Mouse (Mus musculus): ENCODE measurements around the gene Faap100. TPM values are rescaled to one million over a fixed set of nuclear protein-coding genes. Genes with fewer than 3 reads are reported as not detected.

Gene Faap100
- total and polyA plus RNA-seq, 2 experiments from 2014 or later = 109 to 180 TPM

DNA sequence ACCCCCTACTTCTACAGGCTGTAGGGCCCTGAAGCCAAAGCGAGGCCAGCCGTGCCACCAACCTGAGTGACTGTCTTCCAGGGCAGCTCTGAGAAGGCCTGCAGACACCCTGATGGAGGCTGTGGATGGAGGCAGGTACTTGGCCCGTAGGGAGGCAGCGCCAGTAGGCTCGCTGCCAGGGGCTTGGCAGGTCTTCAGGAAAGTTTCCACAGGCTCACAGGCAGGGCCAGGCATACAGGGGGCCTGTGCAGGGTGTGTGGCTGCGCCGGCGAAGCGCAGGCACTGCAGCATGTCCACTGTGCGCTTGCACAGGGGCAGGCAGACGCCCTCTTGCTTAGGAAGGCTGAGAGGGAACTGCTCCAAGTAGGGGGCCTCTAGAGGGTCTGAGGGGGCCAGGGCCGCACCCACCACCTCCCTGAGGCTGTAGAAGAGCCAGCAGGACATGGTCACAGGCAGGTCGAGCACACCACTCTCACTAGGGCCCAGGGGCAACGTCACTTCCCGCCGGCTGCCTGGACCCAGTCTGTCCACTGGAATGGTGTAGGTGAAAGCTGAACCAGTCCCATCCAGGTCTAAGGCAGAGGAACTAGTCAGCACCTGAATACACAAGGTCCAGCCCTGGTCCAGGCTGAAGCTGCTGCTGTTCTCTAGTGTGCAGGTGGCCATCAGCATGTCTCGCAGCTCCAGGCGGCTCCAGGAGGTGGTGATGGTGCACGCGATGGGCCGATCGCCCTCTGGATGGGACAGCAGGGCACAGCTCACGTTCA is 4.6 kb downstream of the Faap100 start:
- Histone ChIP-seq H3K4me2 (ENCODE audit: low read depth, low read length, poor library complexity, severe bottlenecking) (no peak overlapping the region), H3K9me3 (ENCODE audit: low read length) (no peaks in the 10 kb centered on the region), H3K27me3 (ENCODE audit: insufficient read depth, low read length) (no peaks in the 10 kb centered on the region), H3K9ac (replicated peaks; ENCODE audit: low read length, poor library complexity, severe bottlenecking) (no peak overlapping the region), H3K4me1 (ENCODE audit: insufficient read depth, low read length) (peaks cover 10% of the 10 kb centered on the region), H3K36me3 (ENCODE audit: insufficient read depth, low read length) (peaks cover 71% of the 10 kb centered on the region), H3K27ac (ENCODE audit: low read depth, low read length) (no peak overlapping the region), H3K4me3 (ENCODE audit: low read depth, low read length) (no peak overlapping the region)
- ATAC-seq (ENCODE audit: low FRiP score) (no peak), DNase-seq (ENCODE audit: low spot score) (no peak)
- WGBS = 89% methylated on average over 23 of the region's 23 CpGs
- no peak for TF ChIP-seq CTCF (IDR thresholded peaks at IDR 0.05)

DNA sequence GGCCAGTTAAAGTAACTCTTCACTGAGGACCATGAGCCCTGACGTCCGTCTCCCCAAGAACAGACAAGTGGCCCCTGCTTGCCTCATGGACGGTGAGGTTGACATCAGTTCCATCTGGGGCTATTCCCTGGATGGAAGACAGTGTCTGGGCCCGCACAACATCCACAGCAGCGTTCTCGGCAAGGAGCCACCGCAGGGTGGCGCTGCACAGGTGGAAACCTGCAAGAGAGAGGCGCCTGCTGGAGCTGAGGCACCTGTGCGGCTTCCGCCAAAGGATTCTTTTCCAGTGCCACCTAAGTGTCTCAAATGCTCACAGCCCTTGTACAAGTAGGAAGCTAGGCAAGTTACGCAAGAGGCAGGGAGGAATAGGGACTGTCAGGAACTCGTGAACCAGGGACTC is 5.5 kb downstream of the Faap100 start:
- Histone ChIP-seq H3K9ac (replicated peaks; ENCODE audit: low read length, poor library complexity, severe bottlenecking) (no peak overlapping the region), H3K4me3 (ENCODE audit: low read depth, low read length) (no peak overlapping the region), H3K27ac (ENCODE audit: low read depth, low read length) (no peak overlapping the region), H3K4me1 (ENCODE audit: insufficient read depth, low read length) (peaks cover 10% of the 10 kb centered on the region), H3K27me3 (ENCODE audit: insufficient read depth, low read length) (no peaks in the 10 kb centered on the region), H3K4me2 (ENCODE audit: low read depth, low read length, poor library complexity, severe bottlenecking) (no peak overlapping the region), H3K9me3 (ENCODE audit: low read length) (no peaks in the 10 kb centered on the region), H3K36me3 (ENCODE audit: insufficient read depth, low read length) (peaks cover 79% of the 10 kb centered on the region)
- 67% methylated on average over 13 of the region's 13 CpGs for WGBS
- DNase-seq (ENCODE audit: low spot score) (no peak), ATAC-seq (ENCODE audit: low FRiP score) (no peak)
- TF ChIP-seq CTCF (IDR thresholded peaks at IDR 0.05) = peak; percentile 61

DNA sequence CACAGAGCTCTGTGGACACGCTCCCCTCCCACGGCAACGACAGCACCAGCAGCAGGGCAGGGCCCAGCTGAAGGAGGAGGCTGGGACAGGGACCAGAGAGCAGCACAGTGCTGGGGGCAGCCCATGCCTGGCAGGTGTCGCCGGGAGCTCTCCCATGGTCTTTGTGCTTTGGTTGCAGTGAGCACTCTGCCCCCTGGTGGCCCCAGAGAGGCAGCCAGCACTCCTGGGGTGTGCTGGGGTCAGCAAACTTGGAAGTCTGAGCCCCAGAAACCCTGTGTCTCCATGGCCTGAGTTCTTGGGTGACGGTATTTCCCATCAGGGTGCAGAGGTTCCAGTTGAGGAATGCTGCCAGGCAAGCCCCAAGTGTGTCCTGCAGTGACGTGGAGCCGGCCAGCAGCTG is 8.9 kb downstream of the Faap100 start:
- H3K4me2 ChIP-seq (ENCODE audit: low read depth, low read length, poor library complexity, severe bottlenecking) = no peak overlapping the region
- H3K9ac ChIP-seq (replicated peaks; ENCODE audit: low read length, poor library complexity, severe bottlenecking) = no peak overlapping the region
- ATAC-seq (ENCODE audit: low FRiP score) (0 out of 2 replicates have a peak, but pooled peaks have one; percentile 32), DNase-seq (ENCODE audit: low spot score) (peak; percentile 55)
- WGBS = 30% methylated on average over 8 of the region's 8 CpGs
- no peaks in the 10 kb centered on the region for H3K27me3 ChIP-seq (ENCODE audit: insufficient read depth, low read length)
- H3K4me3 ChIP-seq (ENCODE audit: low read depth, low read length) = no peak overlapping the region
- H3K27ac ChIP-seq (ENCODE audit: low read depth, low read length) = no peak overlapping the region
- H3K9me3 ChIP-seq (ENCODE audit: low read length) = no peaks in the 10 kb centered on the region
- peaks cover 58% of the 10 kb centered on the region for H3K36me3 ChIP-seq (ENCODE audit: insufficient read depth, low read length)
- peaks cover 8% of the 10 kb centered on the region; the same call in 1 of the 2 replicates for H3K4me1 ChIP-seq (ENCODE audit: insufficient read depth, low read length)
- peak; percentile 78 for TF ChIP-seq CTCF (IDR thresholded peaks at IDR 0.05)

DNA sequence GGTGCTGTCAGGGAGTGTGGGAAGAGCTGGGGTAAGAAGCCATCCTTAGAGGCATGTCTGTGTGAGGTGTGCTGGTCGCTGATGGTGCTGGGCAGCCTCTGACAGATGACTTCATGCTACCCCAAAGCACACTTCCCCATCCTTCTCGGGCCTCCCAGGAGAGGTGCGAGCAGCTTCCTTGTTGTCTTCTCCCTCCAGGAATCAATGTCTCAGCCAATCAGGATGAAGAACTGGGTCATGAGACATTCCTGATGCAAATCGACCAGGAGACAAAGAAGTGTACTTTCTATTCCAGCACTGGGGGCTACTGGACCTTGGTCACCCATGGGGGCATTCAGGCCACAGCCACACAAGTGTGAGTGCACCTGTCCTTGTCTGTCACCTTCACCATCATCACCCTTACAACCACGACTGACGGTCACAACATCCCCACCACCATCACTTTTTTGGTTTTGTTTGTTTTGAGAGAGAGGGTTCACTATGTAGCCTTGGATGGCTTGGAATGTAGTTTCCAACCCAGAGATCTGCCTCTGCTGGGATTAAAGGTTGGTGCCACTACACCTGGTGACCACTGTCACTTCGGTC is 12.0 kb downstream of the Faap100 start:
- Histone ChIP-seq H3K27ac (ENCODE audit: low read depth, low read length) (peak overlapping the region; percentile 43), H3K9me3 (ENCODE audit: low read length) (no peaks in the 10 kb centered on the region), H3K27me3 (ENCODE audit: insufficient read depth, low read length) (no peaks in the 10 kb centered on the region), H3K4me3 (ENCODE audit: low read depth, low read length) (no peak overlapping the region), H3K36me3 (ENCODE audit: insufficient read depth, low read length) (peaks cover 26% of the 10 kb centered on the region), H3K9ac (replicated peaks; ENCODE audit: low read length, poor library complexity, severe bottlenecking) (no peak overlapping the region), H3K4me1 (ENCODE audit: insufficient read depth, low read length) (peaks cover 8% of the 10 kb centered on the region; the same call in 1 of the 2 replicates), H3K4me2 (ENCODE audit: low read depth, low read length, poor library complexity, severe bottlenecking) (no peak overlapping the region)
- ATAC-seq (ENCODE audit: low FRiP score) (no peak), DNase-seq (ENCODE audit: low spot score) (no peak)
- 25% methylated on average over 7 of the region's 7 CpGs for WGBS
- TF ChIP-seq CTCF (IDR thresholded peaks at IDR 0.05) = no peak

- no peak overlapping the region for H3K27ac ChIP-seq (ENCODE audit: low read depth, low read length)
- no peak for TF ChIP-seq CTCF (IDR thresholded peaks at IDR 0.05)
- H3K27me3 ChIP-seq (ENCODE audit: insufficient read depth, low read length) = no peaks in the 10 kb centered on the region
- peaks cover 20% of the 10 kb centered on the region for H3K4me1 ChIP-seq (ENCODE audit: insufficient read depth, low read length)
- H3K9me3 ChIP-seq (ENCODE audit: low read length) = no peaks in the 10 kb centered on the region
- no peak overlapping the region for H3K4me2 ChIP-seq (ENCODE audit: low read depth, low read length, poor library complexity, severe bottlenecking)
- no peak overlapping the region for H3K4me3 ChIP-seq (ENCODE audit: low read depth, low read length)
- ATAC-seq (ENCODE audit: low FRiP score) = no peak
- WGBS = 85% methylated on average over 6 of the region's 6 CpGs
- DNase-seq (ENCODE audit: low spot score) = no peak
- H3K36me3 ChIP-seq (ENCODE audit: insufficient read depth, low read length) = no peaks in the 10 kb centered on the region
- no peak overlapping the region for H3K9ac ChIP-seq (replicated peaks; ENCODE audit: low read length, poor library complexity, severe bottlenecking)
Observed at GRCm38 (mm10) chr11:120362891-120363290, 15.7 kb downstream of the Faap100 start.

- Histone ChIP-seq H3K36me3 (ENCODE audit: insufficient read depth, low read length) (no peaks in the 10 kb centered on the region), H3K27me3 (ENCODE audit: insufficient read depth, low read length) (no peaks in the 10 kb centered on the region), H3K27ac (ENCODE audit: low read depth, low read length) (no peak within 1 kb of the TSS), H3K4me3 (ENCODE audit: low read depth, low read length) (no peak within 1 kb of the TSS), H3K9ac (replicated peaks; ENCODE audit: low read length, poor library complexity, severe bottlenecking) (no peak within 1 kb of the TSS), H3K4me1 (ENCODE audit: insufficient read depth, low read length) (peaks cover 20% of the 10 kb centered on the region), H3K9me3 (ENCODE audit: low read length) (no peaks in the 10 kb centered on the region), H3K4me2 (ENCODE audit: low read depth, low read length, poor library complexity, severe bottlenecking) (no peak within 1 kb of the TSS)
- DNase-seq (ENCODE audit: low spot score) (no peak), ATAC-seq (ENCODE audit: low FRiP score) (no peak)
- TF ChIP-seq CTCF (IDR thresholded peaks at IDR 0.05) = no peak
- 64% methylated on average over 10 of the region's 10 CpGs for WGBS
Observed at GRCm38 (mm10) chr11:120361295-120361694, 17.3 kb downstream of the Faap100 start, which contains the start of gene Fscn2. Gene Fscn2 (plus strand): TSS chr11:120361534.
